Mouse (Mus musculus) lung, postnatal 0 days (tissue): ENCODE data around the gene Rsph9. TPM values are rescaled to one million over a fixed set of nuclear protein-coding genes. Genes with fewer than 3 reads are reported as not detected.
A peak's percentile ranks its signal among the peaks of the same experiment; 100 is the strongest.

Source experiments
- ATAC-seq: fragments of 200-750 bp; cut with Nextera tagmentation; 2 replicates; pipeline ENCODE4 v1.8.0; 2017; ENCODE audit warnings: moderate library complexity
- DNase-seq: peaks from one replicate; pipeline ENCODE4 v3.0.0-alpha.2; 2016; ENCODE audit warnings: low spot score
- H3K27ac ChIP-seq: fragments of 300-500 bp; sonication (generic); 2 replicates; pipeline ENCODE4 v1.5.1; 2014; ENCODE audit warnings: antibody characterized with exemption, mild to moderate bottlenecking, low read length, mixed read lengths
- H3K27me3 ChIP-seq: fragments of 300-500 bp; sonication (generic); replicated peaks from 2 replicates; pipeline ENCODE4 v1.6.1; 2014; ENCODE audit warnings: low read length, mixed read lengths; ENCODE audit not compliant: insufficient read depth
- H3K36me3 ChIP-seq: fragments of 300-500 bp; sonication (generic); 2 replicates; pipeline ENCODE4 v1.6.1; 2014; ENCODE audit warnings: low read length, mixed read lengths; ENCODE audit not compliant: insufficient read depth
- H3K4me1 ChIP-seq: fragments of 300-500 bp; sonication (generic); 2 replicates; pipeline ENCODE4 v1.6.1; 2014; ENCODE audit warnings: antibody characterized with exemption, low read depth, low read length, mixed read lengths; ENCODE audit not compliant: insufficient read depth
- H3K4me2 ChIP-seq: fragments of 300-500 bp; sonication (generic); replicated peaks from 2 replicates; pipeline ENCODE4 v1.6.1; 2014; ENCODE audit warnings: low read depth, mild to moderate bottlenecking, low read length, moderate library complexity, mixed read lengths
- H3K4me3 ChIP-seq: fragments of 300-500 bp; sonication (generic); 2 replicates; pipeline ENCODE4 v1.5.1; 2014; ENCODE audit warnings: low read depth, low read length
- H3K9ac ChIP-seq: fragments of 300-500 bp; sonication (generic); replicated peaks from 2 replicates; pipeline ENCODE4 v1.6.1; 2014; ENCODE audit warnings: low read depth, mild to moderate bottlenecking
- H3K9me3 ChIP-seq: fragments of 300-500 bp; sonication (generic); 2 replicates; pipeline ENCODE4 v1.6.1; 2016; ENCODE audit warnings: low read length, mixed read lengths
- CTCF ChIP-seq: IDR thresholded peaks from 2 replicates; pipeline ENCODE4 v1.5.1; 2016; ENCODE audit warnings: antibody characterized with exemption, mild to moderate bottlenecking
- EP300 ChIP-seq: IDR thresholded peaks from 2 replicates; pipeline ENCODE4 v1.6.1; 2016; ENCODE audit warnings: antibody characterized with exemption, mild to moderate bottlenecking, control low read depth
- WGBS: fragments of 180-500 bp; shearing (Covaris S2); extraction: QIAGEN DNeasy Blood & Tissue Kit; methylation state at CpG from one replicate; pipeline ENCODE4 v1.1.7; 2014; 5-methylcytosine and 5-hydroxymethylcytosine counted together
- polyA plus RNA-seq: library from polyadenylated mRNA; unstranded; fragments of >200 nt; fragmentation: Nextera tagmentation; extraction: Ambion mirVana; gene quantifications from 2 replicates; pipeline ENCODE4 v1.2.1, GENCODE M21; 2015

The Rsph9 gene
- polyA plus RNA-seq, 1 experiment from 2014 or later = 32.4 TPM

DNA sequence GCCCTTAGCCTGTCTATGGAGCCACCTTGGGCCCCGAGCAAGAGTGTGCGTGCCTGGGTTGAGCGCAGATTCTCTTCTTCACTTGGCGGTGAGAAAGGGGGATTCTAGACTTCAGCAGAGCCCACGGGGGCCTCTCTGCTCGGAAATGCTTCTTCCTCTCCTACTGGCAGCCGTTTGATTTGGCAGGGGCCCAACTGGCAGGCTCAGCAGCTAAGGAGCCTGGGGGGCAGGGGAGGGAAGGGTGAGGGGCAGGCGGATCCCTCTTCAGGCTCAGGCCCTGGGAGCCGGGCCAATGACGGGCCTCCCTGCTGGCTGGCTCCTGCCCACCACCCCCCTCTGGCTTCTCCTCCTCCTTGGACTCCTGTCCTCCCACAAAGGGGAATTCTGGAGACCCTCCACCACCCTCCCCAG is 59.9 kb downstream of the Rsph9 start:
- 2% methylated on average over 10 of the region's 10 CpGs for WGBS
- H3K4me1 ChIP-seq = peaks cover 14% of the 10 kb centered on the region
- peak; percentile 95 for DNase-seq
- no peaks in the 10 kb centered on the region for H3K27me3 ChIP-seq
- TF ChIP-seq EP300 (peak; percentile 84), CTCF (peak; percentile 20; the same call in 1 of the 2 replicates)
- H3K9me3 ChIP-seq = no peaks in the 10 kb centered on the region
- peak overlapping the region; percentile 43 for H3K4me2 ChIP-seq
- H3K36me3 ChIP-seq = no peaks in the 10 kb centered on the region
- H3K27ac ChIP-seq = peak overlapping the region; percentile 83
- H3K9ac ChIP-seq = peak overlapping the region; percentile 33; the same call in 1 of the 2 replicates
- H3K4me3 ChIP-seq = peak overlapping the region; percentile 16; the same call in 1 of the 2 replicates
- peak; percentile 89 for ATAC-seq

DNA sequence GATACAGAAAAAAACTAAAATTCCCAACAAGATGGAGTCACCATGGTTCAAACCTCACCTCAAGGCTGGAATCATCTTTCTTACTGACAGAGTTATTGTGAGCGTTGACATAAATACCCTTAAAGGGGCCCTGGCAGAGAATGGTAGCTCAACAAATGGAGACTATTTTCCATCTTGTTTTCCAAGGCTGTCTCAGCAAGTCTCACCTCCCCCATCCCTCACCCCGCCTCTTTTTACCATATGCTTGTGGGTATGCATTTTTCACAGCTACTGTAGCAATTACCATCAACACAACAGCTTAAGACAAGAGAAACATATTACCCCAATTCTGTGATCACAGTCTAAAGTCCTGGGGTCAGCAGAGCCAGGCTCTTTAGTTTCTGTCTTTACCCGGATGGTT is 60.6 kb downstream of the Rsph9 start:
- Histone ChIP-seq H3K4me2 (no peak overlapping the region), H3K9me3 (no peaks in the 10 kb centered on the region), H3K9ac (no peak overlapping the region), H3K4me1 (peaks cover 14% of the 10 kb centered on the region), H3K27me3 (no peaks in the 10 kb centered on the region), H3K27ac (peak overlapping the region; percentile 83), H3K36me3 (no peaks in the 10 kb centered on the region), H3K4me3 (no peak overlapping the region)
- 62% methylated on average over 3 of the region's 3 CpGs for whole genome bisulfite sequencing
- ATAC-seq = no peak
- no peak for DNase-seq
- TF ChIP-seq CTCF (no peak), EP300 (no peak)

DNA sequence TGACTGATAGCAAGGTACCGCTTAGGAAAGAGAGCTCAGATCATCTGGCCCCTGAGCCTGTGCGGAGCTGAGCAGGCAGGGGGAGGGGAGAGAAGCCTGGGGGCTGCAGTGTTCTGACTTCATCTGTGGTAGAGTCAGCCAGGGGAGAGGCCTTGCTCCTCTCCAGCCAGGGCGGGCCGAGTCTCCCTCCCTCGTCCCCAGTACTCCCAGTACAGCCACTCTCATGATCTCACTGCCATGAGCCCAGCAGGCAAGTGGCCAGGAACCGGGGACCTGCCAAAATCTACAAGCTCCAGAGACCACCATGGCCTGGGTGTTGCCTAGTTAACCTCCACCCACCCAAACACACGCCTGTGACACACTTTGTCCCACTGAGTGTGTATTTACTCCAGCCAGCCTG is 62.4 kb downstream of the Rsph9 start:
- no peak for TF ChIP-seq CTCF
- no peak for TF ChIP-seq EP300
- Histone ChIP-seq H3K9ac (no peak overlapping the region), H3K4me1 (peaks cover 14% of the 10 kb centered on the region), H3K36me3 (no peaks in the 10 kb centered on the region), H3K27ac (0 out of 2 replicates have a peak overlapping the region, but pooled peaks have one; percentile 7), H3K4me3 (no peak overlapping the region), H3K4me2 (no peak overlapping the region), H3K27me3 (no peaks in the 10 kb centered on the region), H3K9me3 (no peaks in the 10 kb centered on the region)
- ATAC-seq = 0 out of 2 replicates have a peak, but pooled peaks have one; percentile 20
- DNase-seq = no peak
- WGBS = 31% methylated on average over 7 of the region's 7 CpGs

DNA sequence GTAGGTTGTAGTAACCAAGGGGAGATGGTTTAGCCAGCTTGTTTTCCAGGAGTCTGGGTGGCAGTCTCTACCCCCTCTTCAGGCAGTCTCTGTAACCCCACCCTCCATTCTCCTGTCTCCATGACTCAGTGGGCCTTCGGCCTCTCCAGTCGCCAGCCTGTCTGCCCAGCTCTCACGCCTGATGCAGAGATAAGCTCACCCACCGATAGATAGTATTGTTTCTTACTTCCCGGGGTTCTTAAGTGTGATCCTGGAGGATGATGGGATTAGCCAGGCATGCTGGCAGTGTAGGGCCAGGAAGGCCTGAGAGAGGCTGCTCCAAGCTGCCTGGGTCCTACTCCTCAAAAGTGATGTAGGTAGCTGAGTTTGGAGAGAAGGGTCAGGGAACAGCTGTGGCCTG is 63.0 kb downstream of the Rsph9 start:
- Histone ChIP-seq H3K4me2 (no peak overlapping the region), H3K36me3 (no peaks in the 10 kb centered on the region), H3K4me1 (peaks cover 14% of the 10 kb centered on the region; the same call in 1 of the 2 replicates), H3K9ac (no peak overlapping the region), H3K27me3 (no peaks in the 10 kb centered on the region), H3K4me3 (no peak overlapping the region), H3K9me3 (no peaks in the 10 kb centered on the region), H3K27ac (0 out of 2 replicates have a peak overlapping the region, but pooled peaks have one; percentile 7)
- no peak for DNase-seq
- TF ChIP-seq EP300 (peak; percentile 69; the same call in 1 of the 2 replicates), CTCF (0 out of 2 replicates have a peak, but pooled peaks have one; percentile 8)
- 38% methylated on average over 5 of the region's 5 CpGs for WGBS
- ATAC-seq = peak; percentile 34

DNA sequence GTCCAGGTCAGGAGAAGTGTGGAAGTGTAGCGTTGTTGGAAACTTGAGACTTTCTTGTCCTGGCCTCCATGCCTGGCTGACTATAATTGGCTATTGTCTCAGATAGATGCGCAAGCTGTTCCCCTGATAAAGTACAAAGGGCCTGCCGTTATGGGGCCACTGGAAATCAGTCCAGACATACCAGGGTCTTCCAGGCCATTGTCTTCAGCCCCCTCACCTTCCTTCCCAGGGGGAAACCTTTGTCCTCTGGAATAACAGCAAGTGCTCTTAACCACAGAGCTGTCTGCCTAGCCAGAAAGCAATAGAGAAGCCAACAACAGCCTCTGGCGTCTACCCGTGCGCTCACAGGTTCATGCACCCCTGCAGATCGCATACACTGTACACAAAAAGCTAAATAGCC is 63.6 kb downstream of the Rsph9 start:
- no peak for DNase-seq
- Histone ChIP-seq H3K27ac (0 out of 2 replicates have a peak overlapping the region, but pooled peaks have one; percentile 9), H3K4me2 (no peak overlapping the region), H3K4me3 (no peak overlapping the region), H3K27me3 (no peaks in the 10 kb centered on the region), H3K9me3 (no peaks in the 10 kb centered on the region), H3K36me3 (no peaks in the 10 kb centered on the region), H3K9ac (no peak overlapping the region), H3K4me1 (peaks cover 14% of the 10 kb centered on the region; the same call in 1 of the 2 replicates)
- WGBS = 68% methylated on average over 7 of the region's 7 CpGs
- TF ChIP-seq CTCF (no peak), EP300 (no peak)
- no peak for ATAC-seq

DNA sequence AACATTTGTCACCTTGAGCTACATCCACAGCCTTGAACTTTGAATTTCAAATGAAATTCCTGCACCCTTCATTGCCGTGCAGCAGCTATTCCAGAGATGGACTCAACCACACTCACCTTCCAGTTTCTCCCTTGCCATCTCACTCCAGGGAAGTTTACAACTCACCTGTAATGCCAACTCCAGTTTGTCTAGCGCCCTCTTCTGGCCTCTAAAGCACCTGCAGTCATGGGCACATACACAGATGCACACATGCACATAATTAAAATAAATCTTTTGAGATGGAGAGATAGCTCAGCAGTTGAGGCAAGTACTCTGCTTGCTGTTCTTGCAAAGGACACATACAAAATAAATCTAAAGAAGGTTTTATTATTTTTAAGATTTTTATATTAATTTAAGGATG is 65.0 kb downstream of the Rsph9 start:
- no peaks in the 10 kb centered on the region for H3K27me3 ChIP-seq
- peak; percentile 28; the same call in 1 of the 2 replicates for TF ChIP-seq CTCF
- TF ChIP-seq EP300 = no peak
- H3K4me2 ChIP-seq = no peak overlapping the region
- no peak overlapping the region for H3K4me3 ChIP-seq
- H3K27ac ChIP-seq = no peak overlapping the region
- DNase-seq (no peak), ATAC-seq (no peak)
- 56% methylated on average over 2 of the region's 2 CpGs for WGBS
- H3K9ac ChIP-seq = no peak overlapping the region
- no peaks in the 10 kb centered on the region for H3K36me3 ChIP-seq
- peaks cover 11% of the 10 kb centered on the region; the same call in 1 of the 2 replicates for H3K4me1 ChIP-seq
- no peaks in the 10 kb centered on the region for H3K9me3 ChIP-seq
